Mouse (Mus musculus): Measurements from ENCODE around the gene Arl14. TPM values are rescaled to one million over a fixed set of nuclear protein-coding genes. Genes with fewer than 3 reads are reported as not detected.
A peak's percentile ranks its signal among the peaks of the same experiment; 100 is the strongest.
"Not testable (repeated sequence)": the region's sequence is repeated elsewhere in the genome, so short reads cannot be mapped to it uniquely, and the experiment has no call there.

Arl14 gene
- total RNA-seq, 2 experiments from 2014 or later, result not detected

DNA sequence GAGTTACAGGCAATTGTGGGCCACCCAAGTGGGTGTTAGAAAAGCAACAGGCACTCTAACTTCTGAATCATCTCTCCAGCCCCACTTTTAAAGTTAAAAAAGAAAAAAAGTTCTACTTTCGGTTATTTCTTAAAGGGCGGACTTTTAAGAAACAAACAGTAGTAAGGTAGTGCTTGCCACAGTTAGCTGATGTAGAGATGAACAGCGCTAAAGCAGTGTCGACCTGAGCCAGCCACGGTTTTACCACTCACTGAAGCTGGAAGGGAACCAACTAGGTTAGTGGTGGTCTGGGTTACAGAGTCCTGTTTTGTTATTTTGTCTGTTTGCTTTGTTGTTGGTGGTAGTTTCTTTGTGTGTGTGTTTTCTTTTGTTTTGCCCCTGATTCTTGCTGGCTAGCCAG lies 8.8 kb upstream of the Arl14 start:
- no peak for DNase-seq

DNA sequence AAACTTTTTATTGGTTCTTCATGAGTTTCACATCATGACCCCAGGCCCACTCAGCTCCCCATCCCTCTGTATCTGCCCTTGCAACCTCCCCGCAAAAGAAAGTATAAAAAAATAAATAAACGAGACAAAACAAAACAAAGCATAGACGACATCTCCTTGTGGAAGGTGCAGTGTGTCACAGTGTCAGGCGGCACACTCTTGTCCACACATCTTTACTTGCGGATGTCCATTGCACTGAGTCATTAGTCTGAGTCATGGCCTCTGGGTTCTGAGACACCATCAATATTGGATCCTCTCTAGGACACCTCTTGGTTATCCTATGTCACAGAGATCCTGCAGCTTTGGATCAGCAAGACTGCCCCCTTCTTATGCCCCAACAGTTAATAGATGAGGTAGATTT lies 7.7 kb upstream of the Arl14 start:
- no peak for DNase-seq

DNA sequence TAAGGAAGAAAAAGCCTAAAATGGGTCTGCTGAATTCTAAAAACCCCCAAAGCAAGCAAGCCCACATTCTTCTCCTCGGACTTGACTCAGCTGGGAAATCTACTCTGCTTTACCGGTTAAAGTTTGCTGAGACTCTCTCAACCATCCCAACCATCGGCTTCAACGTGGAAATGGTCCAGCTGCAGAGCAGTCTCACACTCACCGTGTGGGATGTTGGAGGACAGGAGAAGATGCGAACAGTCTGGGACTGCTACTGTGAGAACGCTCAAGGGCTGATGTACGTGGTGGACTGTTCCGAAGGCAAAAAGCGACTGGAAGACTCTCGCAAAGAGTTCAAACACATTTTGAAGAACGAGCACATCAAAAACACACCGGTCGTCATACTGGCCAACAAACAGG lies 282 bp downstream of the Arl14 start:
- DNase-seq, result no peak

DNA sequence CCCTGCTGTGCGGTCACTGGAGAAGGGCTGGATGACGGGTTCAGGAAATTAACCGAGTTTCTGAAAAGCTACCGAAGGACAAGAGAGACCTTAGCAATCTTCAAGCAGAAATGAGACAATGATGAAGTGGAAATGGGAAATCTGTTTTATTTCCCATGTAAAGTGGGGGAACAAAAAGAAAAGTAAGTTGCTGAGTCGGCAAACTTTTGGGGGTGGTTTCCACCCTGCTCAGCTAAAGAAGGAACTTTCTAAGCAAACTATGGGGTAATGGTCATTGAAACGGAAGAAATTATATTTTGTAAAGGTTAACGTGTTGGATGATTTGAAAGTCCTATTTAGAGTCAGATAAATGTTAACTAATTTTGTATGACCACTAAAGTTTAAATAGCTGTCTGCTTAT lies 768 bp downstream of the Arl14 start:
- DNase-seq, result no peak

DNA sequence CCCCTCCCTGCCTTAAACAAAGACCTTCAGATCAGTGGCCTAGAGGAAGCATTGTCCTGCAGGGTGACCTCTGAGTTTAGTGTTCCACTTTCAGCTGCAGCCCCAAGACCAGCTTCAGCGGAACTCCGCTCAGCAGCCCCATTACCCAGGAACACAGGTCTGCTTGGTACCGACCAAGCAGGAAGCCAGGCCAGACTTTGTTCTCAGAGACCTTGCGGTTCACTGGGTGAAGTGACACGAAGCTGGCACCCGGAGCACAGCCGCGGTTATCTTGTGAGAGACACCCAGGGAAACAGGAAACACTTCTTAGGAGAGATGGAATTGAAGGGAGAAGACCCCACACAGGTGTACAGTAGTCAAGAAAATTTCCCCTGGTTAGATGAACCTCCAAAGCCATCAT lies 1.4 kb downstream of the Arl14 start:
- DNase-seq, result no peak

DNA sequence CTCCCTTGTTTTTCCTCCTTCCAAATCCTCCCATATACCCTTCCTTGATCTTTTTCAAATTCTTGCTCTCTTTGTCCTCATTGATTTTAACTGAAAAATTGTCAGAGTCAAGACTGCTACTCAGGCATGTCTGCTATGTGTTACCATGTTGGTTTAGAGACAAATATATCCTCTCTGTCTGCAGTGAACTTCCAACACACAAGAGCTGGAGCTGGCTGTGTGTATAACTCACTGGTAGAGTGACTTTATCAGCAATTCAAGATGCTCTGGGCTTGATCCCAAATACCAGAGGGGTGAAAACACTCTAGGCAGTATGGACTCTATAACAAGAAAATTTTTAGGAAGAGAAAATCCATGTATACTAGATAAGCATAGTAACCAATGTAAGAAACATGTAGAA lies 2.8 kb downstream of the Arl14 start:
- DNase-seq, result no peak

DNA sequence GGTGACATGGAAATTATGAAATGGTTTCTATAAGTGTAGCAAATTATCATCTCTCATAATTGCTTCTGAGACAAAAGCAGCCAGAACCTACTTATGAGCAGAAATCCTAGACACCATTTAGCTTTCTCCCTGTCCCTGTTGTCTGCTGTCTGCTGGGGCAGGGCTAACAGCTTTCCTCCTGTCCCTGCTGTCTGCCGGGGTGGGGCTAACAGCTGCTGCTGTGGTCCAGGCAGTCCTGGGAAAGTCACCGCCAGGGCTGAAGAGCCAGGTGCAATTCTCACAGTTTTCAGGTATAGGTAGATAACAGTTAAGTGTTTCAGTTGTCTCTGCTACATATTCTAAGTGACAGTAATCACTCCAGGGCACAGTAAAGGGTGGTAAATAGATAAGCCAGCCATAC lies 4.3 kb downstream of the Arl14 start:
- no peak for DNase-seq

DNA sequence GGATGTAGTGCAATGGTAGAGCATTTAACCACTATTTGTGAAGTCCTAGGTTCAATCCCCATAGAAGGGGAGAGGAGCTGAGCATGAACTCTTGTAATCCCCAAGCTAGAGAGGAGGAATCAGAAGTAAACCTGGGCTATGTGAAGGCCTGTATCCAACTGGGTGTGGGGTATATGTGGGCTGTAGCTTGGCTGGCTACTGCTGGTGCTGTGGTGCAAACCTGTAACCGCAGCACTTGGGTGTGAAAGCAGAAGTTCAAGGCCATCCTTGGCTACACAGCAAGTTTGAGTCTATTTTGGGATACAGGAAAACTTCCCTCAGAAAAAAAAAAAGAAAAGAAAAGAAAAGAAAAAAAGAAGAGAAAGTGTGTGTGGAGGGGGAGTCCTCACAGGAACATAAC lies 5.8 kb downstream of the Arl14 start:
- DNase-seq, result no peak

DNA sequence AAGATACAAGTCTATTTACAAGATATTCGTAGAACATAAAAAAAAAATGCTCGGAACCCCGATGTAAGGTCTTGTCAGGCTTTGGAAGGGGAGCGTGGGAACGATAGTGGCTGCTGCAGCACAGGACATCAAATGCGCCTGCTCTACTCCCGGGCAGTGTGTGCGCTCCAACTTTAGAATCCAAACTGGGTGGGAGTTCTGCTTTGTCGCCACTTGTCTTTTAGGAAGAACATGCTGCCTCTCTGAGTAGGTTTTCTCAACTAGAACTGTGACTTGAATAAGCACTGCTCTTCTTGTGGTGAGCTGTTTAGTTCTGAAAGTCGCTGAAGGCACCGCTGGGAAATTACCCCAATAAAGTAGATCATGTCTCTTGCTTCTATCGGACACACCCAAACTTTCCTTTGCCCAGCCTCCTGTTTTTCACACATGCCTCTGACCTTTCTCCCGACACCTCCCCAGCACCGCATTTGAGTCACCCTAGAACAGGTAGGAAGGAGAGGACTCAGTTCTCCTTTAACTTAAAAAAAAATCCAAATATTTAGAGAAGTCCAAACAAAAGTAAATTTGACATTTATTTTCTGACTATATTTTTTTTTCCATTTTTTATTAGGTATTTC lies 9.4 kb downstream of the Arl14 start:
- DNase-seq, result no peak

DNA sequence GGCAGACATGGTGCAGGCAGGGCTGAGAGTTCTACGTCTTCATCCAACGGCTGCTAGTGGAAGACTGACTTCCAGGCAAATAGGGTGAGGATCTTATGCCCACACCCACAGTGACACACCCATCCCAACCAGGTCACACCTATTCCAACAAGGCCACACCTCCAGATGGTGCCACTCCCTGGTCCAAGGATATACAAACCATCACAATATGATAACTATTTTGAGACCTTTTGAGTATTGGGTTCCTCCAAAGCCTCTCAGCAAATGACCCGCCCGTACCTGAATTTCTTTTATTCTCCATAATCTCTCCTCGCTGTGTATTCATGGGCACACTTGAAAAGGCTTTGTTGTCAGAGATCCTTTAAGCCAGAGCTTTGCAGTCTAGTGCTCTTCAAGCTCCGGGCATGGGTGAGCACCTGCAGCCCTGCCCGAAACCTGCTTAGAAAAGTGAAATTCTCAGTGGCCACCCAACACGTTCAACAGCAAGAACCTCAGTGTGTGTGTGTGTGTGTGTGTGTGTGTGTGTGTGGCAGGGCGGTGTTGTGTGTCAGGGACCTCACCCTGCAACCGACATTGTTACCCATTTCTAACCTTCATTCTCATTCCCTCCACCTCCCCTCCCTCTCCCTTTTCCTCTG lies 11.5 kb downstream of the Arl14 start:
- DNase-seq, result not testable (repeated sequence)

DNA sequence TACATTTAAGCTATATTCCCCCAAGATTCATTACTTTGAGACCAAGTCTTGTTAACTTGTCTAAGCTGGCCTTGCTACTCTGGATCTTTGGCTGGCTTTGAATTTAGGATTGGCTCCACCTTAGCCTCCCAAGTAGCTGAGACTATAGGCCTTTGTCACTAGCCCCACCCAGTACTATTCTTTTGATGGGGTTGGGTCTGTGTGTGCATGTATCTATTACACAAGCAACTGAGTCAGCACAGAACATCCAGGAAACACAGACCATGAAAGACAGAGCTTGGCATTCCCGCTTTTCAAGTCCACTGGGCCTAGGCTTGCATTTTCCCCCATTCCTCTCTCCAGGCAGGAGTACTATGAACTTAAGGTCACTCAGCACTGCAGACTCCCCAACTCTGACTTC lies 12.3 kb downstream of the Arl14 start:
- no peak for DNase-seq

DNA sequence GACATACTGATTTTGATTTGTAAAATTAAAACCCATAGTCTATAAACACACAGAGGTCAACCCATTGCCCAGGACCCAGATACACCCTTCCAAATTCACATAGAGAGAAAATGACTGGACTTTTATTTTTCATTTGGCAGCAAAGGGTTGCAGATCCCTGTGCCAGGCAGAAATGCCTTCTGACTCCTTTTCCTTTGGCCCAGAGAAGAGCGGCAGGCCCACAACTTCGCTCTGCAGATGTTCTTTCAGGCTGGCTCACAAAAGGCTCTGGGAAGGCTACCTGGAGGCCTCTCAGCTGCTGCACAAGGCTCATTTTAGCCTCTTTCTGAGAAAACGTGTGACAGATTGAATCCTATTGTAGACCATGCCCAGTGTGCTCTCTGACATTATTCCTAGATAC lies 13.6 kb downstream of the Arl14 start:
- no peak for DNase-seq

DNA sequence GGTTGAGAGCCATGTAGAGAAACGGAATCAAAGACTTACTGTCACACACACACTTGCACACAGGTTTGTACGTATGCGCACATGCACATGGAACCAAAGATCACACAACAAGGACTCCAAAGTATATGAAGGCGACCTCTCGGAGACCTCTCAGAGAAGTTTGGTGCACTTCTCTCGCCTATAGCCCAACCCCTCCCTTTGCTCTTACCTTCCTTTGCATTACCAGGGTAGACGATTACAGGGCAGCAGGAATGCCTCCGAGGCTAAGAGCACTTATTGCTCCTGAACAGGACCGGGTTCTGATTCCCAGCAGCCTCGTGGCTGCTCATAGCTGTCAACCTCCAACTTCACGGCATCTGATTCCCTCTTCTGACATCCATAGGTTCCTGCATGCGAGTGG lies 14.3 kb downstream of the Arl14 start:
- DNase-seq, result no peak

DNA sequence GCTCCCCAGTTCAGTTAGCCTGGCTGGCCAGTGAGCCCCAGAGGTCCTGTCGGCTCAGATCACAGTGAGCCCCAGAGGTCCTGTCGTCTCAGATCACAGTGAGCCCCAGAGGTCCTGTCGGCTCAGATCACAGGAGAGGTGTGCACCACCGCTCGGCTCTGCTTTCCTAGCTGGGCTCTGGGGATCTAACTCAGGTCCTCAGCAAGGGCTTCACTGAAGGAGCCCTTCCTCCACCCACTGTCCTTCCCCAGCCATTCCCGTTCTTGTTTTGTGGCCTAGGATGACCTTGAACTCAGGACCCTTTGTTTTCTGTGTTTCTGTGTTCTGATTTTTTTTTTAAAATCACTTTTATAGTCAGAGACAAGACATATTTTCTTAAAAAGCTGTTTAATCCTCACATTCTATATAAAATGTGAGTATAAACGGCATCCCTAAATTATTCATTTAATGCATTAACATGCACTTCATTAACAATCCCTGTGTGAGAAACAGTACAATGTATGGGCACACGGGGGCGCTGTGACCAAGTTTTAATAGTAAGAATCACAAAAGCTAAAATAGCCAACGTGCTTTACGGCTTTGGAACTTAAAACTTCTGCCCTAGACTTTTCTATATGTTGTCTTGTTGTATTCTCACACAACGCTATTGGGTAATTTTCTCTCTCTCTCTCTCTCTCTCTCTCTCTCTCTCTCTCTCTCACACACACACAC lies 16.1 kb downstream of the Arl14 start:
- peak; percentile 74 for DNase-seq

DNA sequence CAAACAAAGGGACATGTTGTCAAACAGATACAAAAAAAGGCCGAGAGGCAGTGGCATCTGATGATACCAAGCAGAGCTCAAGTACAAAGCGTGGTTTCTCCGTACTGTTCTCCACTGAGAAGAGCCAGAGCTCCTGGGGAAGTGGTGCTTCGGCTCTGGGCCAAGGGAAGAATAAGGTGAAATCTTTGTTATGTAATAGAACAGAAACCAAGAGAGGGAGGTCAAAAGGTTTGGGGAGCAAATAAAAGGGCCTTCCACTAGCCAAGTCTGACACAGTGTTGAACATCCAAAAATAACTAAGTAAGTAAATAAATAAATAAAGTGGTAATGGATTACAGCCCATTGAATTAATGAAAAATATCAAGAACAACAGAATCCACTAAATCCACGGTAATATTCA lies 17.0 kb downstream of the Arl14 start:
- DNase-seq, result no peak

DNA sequence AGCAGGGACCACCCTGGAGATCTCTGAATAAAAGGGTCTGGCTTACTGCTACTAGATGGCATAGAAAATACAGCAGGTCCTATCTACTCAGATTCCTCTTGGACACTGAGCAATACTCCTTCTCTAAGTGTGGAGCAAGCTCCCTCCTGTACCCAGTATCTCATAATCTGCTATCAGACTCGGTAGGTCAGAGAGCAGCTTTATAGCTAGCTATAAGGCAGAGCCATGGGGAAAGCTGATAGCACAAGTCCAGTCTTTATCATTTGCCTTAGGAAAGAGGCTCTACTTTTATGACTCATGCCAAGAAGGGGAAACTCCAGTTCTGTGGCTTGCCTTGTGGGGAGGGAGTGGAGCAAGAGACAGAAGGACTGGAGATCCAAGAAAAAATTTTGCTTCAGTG lies 18.8 kb downstream of the Arl14 start:
- DNase-seq, result no peak

DNA sequence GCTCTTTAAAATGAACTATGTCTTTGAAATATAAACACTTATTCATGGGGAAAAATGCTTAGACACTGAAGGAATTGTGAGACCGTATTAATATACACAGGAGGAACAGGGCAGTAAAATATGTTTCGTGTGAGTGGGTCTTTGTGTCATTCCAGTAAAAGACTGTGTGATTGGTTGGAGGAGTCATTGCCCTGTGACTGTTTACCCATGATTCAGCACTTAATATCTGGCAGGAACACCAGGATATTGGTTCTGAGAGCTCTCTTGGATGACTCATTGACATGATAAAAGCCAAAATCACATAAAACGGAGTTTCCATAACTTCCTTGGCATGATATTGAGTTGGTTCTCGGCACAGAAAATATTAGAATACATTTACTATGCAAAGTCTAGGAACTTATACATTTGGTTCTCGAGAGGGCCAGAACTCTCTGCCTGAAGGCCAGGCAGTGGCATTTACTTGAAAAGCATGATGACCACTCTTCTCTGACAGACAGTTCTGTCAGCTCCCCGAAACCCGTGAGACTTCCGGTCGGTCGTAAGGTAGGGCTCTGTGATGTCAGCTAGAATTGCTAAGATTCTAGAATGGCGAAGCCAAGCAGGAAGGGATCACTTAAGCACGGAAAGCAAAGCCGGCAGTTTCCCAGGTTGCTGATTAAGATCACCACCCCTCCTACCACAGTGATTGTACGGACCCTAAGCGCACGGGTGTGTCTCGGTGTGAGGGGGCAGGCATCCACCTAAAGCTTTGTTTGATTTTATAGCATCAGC lies 31.1 kb downstream of the Arl14 start:
- no peak for DNase-seq

DNA sequence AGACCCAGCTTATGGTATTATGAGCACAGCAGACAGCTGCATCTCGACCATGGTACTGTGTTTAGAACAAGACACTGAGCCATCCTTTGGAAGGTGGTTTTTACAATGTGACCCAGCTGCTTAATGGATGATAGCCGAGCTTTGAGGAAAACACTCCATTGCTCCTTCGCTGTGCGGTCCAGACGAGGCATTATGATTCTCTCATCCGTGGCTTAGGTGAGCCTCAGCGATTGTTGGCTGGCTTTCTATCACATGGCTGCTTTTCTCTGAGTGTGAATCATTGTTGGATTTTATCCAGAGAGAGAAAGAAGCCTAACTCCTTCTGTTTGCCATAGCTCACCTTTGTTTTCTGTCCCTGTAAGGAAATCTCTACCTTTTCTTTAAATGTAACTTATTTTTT lies 32.5 kb downstream of the Arl14 start:
- no peak for DNase-seq

DNA sequence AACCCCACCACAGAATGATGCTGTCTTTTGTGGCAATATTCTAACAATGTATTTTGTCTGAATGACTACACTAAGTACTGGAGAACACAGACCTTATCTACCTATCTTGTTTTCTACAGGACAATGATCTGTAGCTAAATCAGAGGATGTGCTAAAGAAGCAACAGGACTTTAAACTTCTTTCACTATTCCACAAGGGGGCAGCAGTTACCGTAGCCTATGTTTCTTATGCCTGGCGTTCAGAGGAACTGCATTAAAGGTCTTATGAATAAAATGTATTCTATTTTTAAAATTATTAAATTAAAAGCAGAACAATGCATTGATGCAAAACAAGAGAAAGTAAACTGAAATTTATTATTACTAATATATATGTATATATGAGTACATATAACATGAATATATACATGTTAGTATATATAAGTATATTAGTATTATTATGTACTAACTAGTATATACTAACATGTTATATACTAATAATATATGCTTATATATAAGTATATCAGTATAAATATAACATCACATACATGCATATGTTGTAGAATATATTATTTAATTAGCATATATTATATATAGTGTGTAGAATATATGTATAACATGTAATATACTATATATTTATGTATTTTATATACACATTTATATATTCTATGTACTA lies 35.0 kb downstream of the Arl14 start:
- peak; percentile 56 for DNase-seq

DNA sequence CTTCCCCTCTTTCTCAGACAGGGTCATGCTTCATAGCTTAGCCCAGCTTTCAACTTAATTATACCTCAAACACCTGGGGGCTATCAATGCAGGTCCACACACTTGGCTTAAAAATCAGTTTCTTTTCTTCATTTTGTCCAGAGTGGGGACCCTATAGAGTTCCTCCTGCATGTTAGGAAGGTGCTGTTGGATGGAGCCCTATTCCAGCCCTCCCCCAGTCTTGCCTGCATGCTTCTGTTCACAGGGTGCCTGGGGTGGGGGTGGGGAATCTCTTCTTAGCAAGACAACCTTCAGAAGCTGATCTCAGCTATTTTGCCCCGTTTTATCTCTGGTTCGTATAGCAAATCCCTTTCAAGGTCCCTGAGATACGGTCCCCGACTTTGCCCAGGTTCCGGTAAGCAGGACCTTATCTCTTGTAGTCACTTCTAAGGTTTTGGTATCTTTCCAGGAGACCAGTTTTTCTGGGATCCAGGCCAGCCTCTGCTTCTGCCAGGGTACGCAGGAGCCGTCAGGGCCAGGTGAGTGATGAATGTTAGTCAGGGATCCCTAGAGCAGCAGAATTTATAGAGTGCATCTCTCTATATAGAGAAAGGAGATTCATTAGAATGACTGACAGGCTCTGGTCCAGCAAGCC lies 40.9 kb downstream of the Arl14 start:
- peak; percentile 59 for DNase-seq

DNA sequence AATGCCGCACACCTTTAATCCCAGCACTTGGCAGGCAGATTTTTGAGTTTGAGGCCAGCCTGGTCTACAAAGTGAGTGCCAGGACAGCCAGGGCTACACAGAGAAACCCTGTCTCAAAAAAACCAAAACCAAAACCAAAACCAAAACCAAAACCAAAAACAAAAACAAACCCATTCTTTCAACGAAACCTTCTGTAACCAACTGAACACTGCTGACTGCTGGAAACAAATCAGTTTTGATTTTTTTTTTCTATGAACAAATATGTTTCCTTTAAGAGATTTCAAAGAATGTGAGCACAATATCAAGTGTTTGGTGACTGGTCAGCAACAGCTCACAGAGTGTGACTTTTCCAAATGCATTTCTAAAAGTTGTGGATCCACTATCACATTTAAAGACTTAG lies 42.1 kb downstream of the Arl14 start:
- not testable (repeated sequence) for DNase-seq

DNA sequence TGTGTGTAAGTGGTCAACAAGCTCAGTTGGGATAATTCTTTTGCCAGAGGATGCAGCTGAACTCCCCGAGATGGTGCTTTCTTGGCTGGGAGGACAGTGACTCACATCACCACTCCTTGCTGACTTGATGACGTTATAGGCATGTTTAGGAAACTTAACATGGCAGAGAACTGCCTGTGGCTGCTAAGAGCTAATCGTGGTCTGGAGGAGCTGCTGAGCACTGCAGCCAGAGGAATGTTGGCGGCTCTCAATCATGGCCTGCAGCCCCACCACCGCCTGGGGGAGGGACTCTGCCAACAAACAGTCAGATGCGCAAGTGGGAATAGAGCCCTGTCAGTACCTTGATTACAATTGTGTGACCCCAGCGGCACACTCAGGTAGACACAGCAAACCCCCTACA lies 49.6 kb downstream of the Arl14 start:
- DNase-seq, result no peak

Data from adrenal gland, postnatal 10 days (tissue).